Mouse (Mus musculus) neural tube, embryonic 14.5 days (tissue): ENCODE results near the gene Pld6. TPM values are rescaled to one million over a fixed set of nuclear protein-coding genes. Genes with fewer than 3 reads are reported as not detected.

Experiments used
- ATAC-seq: fragments of 200-750 bp; cut with Nextera tagmentation; 2 replicates; pipeline ENCODE4 v1.8.0; 2017; ENCODE audit warnings: low read depth, mild to moderate bottlenecking, moderate TSS enrichment, moderate library complexity
- H3K27ac ChIP-seq: fragments of 300-500 bp; sonication (generic); 2 replicates; pipeline ENCODE4 v1.5.1; 2014; ENCODE audit warnings: low read depth, mild to moderate bottlenecking, control low read depth, low read length, moderate library complexity, mixed read lengths
- H3K27me3 ChIP-seq: fragments of 300-500 bp; sonication (generic); 2 replicates; pipeline ENCODE4 v1.6.1; 2014; ENCODE audit warnings: low read length; ENCODE audit not compliant: control insufficient read depth, insufficient read depth
- H3K36me3 ChIP-seq: fragments of 300-500 bp; sonication (generic); 2 replicates; pipeline ENCODE4 v1.6.1; 2014; ENCODE audit warnings: low read length, mixed read lengths; ENCODE audit not compliant: control insufficient read depth, insufficient read depth
- H3K4me1 ChIP-seq: fragments of 300-500 bp; sonication (generic); 2 replicates; pipeline ENCODE4 v1.6.1; 2014; ENCODE audit warnings: low read length; ENCODE audit not compliant: control insufficient read depth, insufficient read depth
- H3K4me2 ChIP-seq: fragments of 300-500 bp; sonication (generic); 2 replicates; pipeline ENCODE4 v1.6.1; 2014; ENCODE audit warnings: mild to moderate bottlenecking, low read depth, low read length, control low read depth
- H3K4me3 ChIP-seq: fragments of 300-500 bp; sonication (generic); 2 replicates; pipeline ENCODE4 v1.5.1; 2014; ENCODE audit warnings: low read depth, low read length, control low read depth, mixed read lengths
- H3K9ac ChIP-seq: fragments of 300-500 bp; sonication (generic); replicated peaks from 2 replicates; pipeline ENCODE4 v1.6.1; 2014; ENCODE audit warnings: low read depth, mild to moderate bottlenecking, control low read depth, low read length, mixed read lengths
- H3K9me3 ChIP-seq: fragments of 300-500 bp; sonication (generic); 2 replicates; pipeline ENCODE4 v1.6.1; 2016; ENCODE audit warnings: low read length; ENCODE audit not compliant: control insufficient read depth
- WGBS: fragments of 180-500 bp; shearing (Covaris S2); extraction: QIAGEN DNeasy Blood & Tissue Kit; methylation state at CpG from one replicate; pipeline ENCODE4 v1.1.7; 2014; 5-methylcytosine and 5-hydroxymethylcytosine counted together
- polyA plus RNA-seq: library from polyadenylated mRNA; unstranded; fragments of >200 nt; fragmentation: Nextera tagmentation; extraction: Ambion mirVana; gene quantifications from 2 replicates; pipeline ENCODE4 v1.2.1, GENCODE M21; 2014

Gene Pld6
- polyA plus RNA-seq, 1 experiment from 2014 or later = 3.6 TPM

DNA sequence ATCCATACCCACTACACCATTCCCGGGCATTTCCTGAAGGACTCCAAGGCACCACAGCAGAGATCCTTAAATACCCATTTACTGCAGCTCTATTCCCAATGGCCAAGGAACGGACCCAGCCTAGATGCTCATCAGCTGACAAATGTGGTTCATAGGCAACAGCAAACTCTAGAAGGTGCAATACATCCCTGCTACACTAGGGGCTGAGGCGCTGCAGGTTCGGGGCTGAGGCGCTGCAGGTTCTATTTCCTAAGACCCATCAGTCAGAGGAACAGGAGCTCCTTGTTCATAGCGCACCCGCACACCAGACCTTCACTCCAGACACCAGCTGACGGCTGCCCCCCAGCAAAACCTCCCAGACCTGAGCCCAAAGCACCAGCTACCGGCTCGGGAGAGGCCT is 13.0 kb upstream of the Pld6 start:
- Histone ChIP-seq H3K9me3 (no peaks in the 10 kb centered on the region), H3K4me2 (no peak overlapping the region), H3K4me1 (no peaks in the 10 kb centered on the region), H3K36me3 (peaks cover 88% of the 10 kb centered on the region), H3K4me3 (no peak overlapping the region), H3K27me3 (no peaks in the 10 kb centered on the region), H3K27ac (no peak overlapping the region), H3K9ac (no peak overlapping the region)
- WGBS = 95% methylated on average over 10 of the region's 10 CpGs
- ATAC-seq = no peak

- H3K4me2 ChIP-seq = no peak overlapping the region
- H3K27me3 ChIP-seq = no peaks in the 10 kb centered on the region
- ATAC-seq = no peak
- 93% methylated on average over 6 of the region's 6 CpGs for WGBS
- H3K36me3 ChIP-seq = peaks cover 64% of the 10 kb centered on the region
- no peak overlapping the region for H3K4me3 ChIP-seq
- no peaks in the 10 kb centered on the region for H3K4me1 ChIP-seq
- no peaks in the 10 kb centered on the region for H3K9me3 ChIP-seq
- no peak overlapping the region for H3K9ac ChIP-seq
- no peak overlapping the region for H3K27ac ChIP-seq
Measured at GRCm38 (mm10) chr11:59793390-59793789, 5.9 kb upstream of the Pld6 start.

DNA sequence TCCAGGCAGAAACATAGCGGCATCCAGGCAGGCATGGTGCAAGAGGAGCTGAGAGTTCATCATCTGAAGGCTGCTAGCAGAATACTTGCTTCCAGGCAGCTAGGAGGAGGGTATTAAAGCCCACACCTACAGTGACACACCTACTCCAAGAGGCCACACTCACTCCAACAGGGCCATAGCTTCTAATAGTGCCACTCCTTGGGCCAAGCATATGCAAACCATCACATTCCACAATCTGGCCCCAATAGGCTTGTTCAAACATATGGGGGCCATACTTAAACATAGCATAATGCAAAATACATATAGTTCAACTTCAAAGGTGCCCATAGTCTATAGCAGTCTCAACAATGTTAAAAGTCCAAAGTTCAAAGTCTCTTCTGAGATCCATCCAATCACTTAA is 1.9 kb upstream of the Pld6 start:
- Histone ChIP-seq H3K27ac (no peak overlapping the region), H3K4me1 (peaks cover 7% of the 10 kb centered on the region; the same call in 1 of the 2 replicates), H3K4me2 (no peak overlapping the region), H3K9me3 (no peaks in the 10 kb centered on the region), H3K36me3 (peaks cover 27% of the 10 kb centered on the region), H3K27me3 (no peaks in the 10 kb centered on the region), H3K9ac (no peak overlapping the region), H3K4me3 (no peak overlapping the region)
- 95% methylated on average over 1 of the region's 1 CpGs for WGBS
- no peak for ATAC-seq

DNA sequence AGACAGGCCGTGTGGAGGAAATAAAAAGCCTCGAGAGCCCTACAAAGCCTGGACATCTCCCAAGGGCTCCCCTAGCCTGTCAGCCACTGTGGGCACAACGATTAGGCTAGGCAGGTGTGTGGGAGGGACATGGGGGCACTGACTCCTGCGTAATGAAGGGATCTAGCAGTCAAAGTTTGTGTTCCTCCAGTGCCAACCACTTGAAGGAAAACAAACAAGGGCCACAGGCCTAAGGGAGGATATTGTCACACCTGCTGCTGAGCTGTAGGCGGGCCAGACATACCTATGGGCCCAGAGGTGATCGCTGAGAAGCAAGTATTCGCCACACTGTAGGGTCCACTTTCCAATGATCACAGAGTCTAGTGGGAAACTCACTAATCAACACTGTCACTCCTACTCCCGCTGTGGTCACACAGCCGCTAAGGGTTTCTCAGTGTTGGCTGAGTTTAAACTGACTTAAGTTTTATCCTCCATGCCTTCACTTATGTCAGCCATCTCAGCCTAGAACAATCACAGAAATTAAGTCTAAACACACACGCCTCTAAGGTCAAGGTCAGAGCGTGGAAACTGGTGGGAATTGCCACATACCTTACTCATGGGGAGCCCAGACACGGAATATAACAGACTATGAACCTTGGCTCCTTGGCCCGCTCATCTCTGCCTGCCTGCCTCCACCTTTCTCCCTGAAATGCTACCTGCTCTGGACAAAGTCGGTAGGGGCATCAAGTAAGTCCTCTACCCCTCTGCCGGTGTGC is 824 bp downstream of the Pld6 start:
- Histone ChIP-seq H3K4me2 (peak overlapping the region; percentile 82), H3K4me1 (peaks cover 7% of the 10 kb centered on the region; the same call in 1 of the 2 replicates), H3K27me3 (no peaks in the 10 kb centered on the region), H3K36me3 (no peaks in the 10 kb centered on the region; the same call in 1 of the 2 replicates), H3K27ac (no peak overlapping the region), H3K4me3 (peak overlapping the region; percentile 37), H3K9me3 (no peaks in the 10 kb centered on the region), H3K9ac (peak overlapping the region; percentile 50; the same call in 1 of the 2 replicates)
- ATAC-seq = peak; percentile 36; the same call in 1 of the 2 replicates
- 52% methylated on average over 15 of the region's 15 CpGs for WGBS

GRCm38 (mm10) chr11:59783591-59783990 is 3.9 kb downstream of the Pld6 start:
- Histone ChIP-seq H3K36me3 (peaks cover 5% of the 10 kb centered on the region; the same call in 1 of the 2 replicates), H3K27ac (no peak overlapping the region), H3K4me1 (peaks cover 7% of the 10 kb centered on the region; the same call in 1 of the 2 replicates), H3K27me3 (no peaks in the 10 kb centered on the region), H3K4me2 (no peak overlapping the region), H3K4me3 (no peak overlapping the region), H3K9ac (no peak overlapping the region), H3K9me3 (no peaks in the 10 kb centered on the region)
- WGBS = 92% methylated on average over 6 of the region's 6 CpGs
- ATAC-seq = no peak

GRCm38 (mm10) chr11:59782091-59782590 is 5.3 kb downstream of the Pld6 start:
- no peak overlapping the region for H3K27ac ChIP-seq
- H3K4me1 ChIP-seq = peaks cover 2% of the 10 kb centered on the region; the same call in 1 of the 2 replicates
- no peak overlapping the region for H3K9ac ChIP-seq
- no peaks in the 10 kb centered on the region for H3K9me3 ChIP-seq
- WGBS = 78% methylated on average over 7 of the region's 7 CpGs
- H3K27me3 ChIP-seq = no peaks in the 10 kb centered on the region
- H3K4me2 ChIP-seq = no peak overlapping the region
- ATAC-seq = no peak
- peaks cover 9% of the 10 kb centered on the region for H3K36me3 ChIP-seq
- H3K4me3 ChIP-seq = no peak overlapping the region

DNA sequence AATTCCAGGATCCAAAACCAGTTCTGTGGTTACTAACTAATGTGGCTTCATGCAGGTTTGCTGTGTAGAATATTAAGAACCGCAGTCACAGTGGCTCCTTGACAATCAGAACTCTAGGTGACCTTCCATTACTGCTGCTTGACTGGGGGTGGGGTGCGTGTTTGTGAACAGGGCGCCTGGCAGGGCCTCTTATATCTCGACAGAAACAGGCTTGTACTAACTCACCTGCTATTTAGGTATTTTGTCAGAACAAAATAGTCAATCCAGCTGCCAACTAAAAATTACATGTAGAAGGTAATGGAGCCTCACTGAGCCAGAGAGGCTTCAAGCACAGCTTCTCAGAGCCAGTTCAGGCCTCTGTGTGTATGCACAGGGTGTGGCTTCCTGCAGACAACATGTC is 7.2 kb downstream of the Pld6 start:
- H3K27ac ChIP-seq = no peak overlapping the region
- peaks cover 18% of the 10 kb centered on the region for H3K36me3 ChIP-seq
- 95% methylated on average over 4 of the region's 4 CpGs for WGBS
- H3K4me1 ChIP-seq = no peaks in the 10 kb centered on the region
- no peak overlapping the region for H3K4me2 ChIP-seq
- no peaks in the 10 kb centered on the region for H3K9me3 ChIP-seq
- no peaks in the 10 kb centered on the region for H3K27me3 ChIP-seq
- ATAC-seq = no peak
- H3K9ac ChIP-seq = no peak overlapping the region
- H3K4me3 ChIP-seq = no peak overlapping the region

- no peaks in the 10 kb centered on the region for H3K27me3 ChIP-seq
- 83% methylated on average over 4 of the region's 4 CpGs for WGBS
- H3K9ac ChIP-seq = no peak overlapping the region
- ATAC-seq = no peak
- no peak overlapping the region for H3K27ac ChIP-seq
- H3K4me3 ChIP-seq = no peak overlapping the region
- H3K4me2 ChIP-seq = no peak overlapping the region
- H3K36me3 ChIP-seq = peaks cover 26% of the 10 kb centered on the region
- H3K4me1 ChIP-seq = no peaks in the 10 kb centered on the region
- H3K9me3 ChIP-seq = no peaks in the 10 kb centered on the region
Measured at GRCm38 (mm10) chr11:59779406-59779805, 8.0 kb downstream of the Pld6 start.

DNA sequence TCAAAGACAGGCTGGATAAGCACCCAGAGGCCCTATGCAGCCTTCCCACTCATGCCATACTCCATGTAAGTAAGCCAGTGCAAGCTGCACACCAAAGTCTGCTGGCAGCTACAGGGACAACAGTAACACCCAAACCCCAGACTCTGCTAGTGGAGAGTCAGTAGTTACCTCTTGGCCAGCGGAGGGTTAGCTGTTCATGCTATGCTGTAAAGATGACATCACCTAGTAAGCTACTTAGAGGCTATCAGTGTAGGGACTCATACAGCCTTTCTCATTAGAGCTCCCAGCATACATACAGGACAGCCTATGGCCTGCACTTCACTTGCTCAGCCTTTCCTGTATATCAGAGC is 8.6 kb downstream of the Pld6 start:
- peaks cover 32% of the 10 kb centered on the region for H3K36me3 ChIP-seq
- no peaks in the 10 kb centered on the region for H3K9me3 ChIP-seq
- ATAC-seq = no peak
- H3K4me2 ChIP-seq = no peak overlapping the region
- H3K27me3 ChIP-seq = no peaks in the 10 kb centered on the region
- 80% methylated on average over 1 of the region's 1 CpGs for WGBS
- no peaks in the 10 kb centered on the region for H3K4me1 ChIP-seq
- H3K4me3 ChIP-seq = no peak overlapping the region
- H3K9ac ChIP-seq = no peak overlapping the region
- H3K27ac ChIP-seq = no peak overlapping the region
